Mouse (Mus musculus) cerebral cortex, adult 2 months (tissue): ENCODE results near the gene Sh3d19.

ENCODE experiments used
- WGBS: fragments of 180-500 bp; shearing (Covaris S2); methylation state at CpG from one replicate; pipeline ENCODE4 v1.1.7; 2018; 5-methylcytosine and 5-hydroxymethylcytosine counted together

The Sh3d19 gene

DNA sequence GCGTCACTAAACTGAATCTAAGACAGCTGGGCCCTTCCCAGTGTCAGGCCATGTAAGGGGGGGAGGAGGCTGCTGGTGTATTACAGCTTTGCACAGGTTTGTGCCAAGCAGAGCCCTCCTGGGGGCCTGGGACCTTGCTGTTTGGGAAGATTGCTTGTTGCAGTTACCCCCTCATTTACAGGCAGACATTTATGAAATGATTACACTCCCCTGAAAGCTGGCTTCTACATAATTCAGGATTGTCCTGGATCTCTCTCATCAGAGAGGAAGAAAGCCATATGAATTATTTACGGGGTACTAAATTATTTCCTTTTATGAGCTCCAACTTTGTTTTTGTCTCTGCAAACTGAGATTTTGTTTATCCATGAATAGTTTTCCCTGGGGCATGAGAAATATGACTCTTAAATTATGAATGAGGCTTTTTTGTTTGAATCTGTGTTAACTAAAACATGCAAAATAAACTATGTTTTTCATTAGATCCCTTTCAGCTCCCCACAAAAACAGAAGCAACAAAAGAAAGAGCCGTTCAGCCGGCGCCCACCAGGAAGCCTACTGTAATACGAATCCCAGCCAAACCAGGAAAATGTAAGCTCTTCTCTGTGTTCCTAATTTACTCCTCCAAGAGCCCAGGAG, 122.4 kb downstream of the Sh3d19 start:
- WGBS, result 56% methylated on average over 6 of the region's 6 CpGs

DNA sequence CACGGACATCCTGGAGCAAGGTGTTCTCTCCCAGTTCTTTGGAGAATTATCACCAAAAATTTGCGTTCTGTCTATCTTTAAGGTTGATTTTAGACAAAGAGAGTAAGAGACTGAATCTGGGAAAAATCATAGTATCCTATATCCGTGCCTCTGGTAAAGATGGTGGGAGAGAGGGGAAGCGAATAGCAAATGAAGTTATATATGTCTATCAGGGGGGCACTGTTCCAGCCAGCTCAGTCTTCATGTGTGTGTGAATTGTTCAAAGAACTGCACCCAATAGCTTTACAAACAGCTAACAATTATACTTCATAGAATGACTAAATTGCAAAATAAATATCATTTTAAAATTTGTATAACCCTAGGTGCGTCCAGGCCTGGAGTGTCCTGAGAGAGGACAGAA, 123.0 kb downstream of the Sh3d19 start:
- WGBS, result 82% methylated on average over 5 of the region's 5 CpGs

DNA sequence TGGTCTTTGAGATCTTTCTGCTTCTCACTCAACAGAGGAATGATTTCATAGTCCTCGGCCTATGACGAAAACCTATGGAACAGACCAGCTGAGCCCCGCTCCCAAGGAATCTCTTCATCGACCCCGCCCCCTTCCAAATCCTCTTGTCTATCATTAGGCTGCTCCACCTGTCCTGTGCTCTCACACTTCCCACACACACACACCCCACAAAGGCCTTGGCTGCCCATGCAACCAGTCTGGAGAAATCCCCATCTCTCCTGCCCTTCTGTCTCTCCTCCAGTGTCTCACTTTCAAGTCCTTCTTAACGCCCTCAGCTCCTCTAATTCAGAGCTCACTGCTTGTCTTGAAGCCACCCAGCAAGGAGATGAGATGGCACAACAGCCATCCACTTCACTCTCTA, 131.0 kb downstream of the Sh3d19 start:
- WGBS, result 91% methylated on average over 6 of the region's 6 CpGs

DNA sequence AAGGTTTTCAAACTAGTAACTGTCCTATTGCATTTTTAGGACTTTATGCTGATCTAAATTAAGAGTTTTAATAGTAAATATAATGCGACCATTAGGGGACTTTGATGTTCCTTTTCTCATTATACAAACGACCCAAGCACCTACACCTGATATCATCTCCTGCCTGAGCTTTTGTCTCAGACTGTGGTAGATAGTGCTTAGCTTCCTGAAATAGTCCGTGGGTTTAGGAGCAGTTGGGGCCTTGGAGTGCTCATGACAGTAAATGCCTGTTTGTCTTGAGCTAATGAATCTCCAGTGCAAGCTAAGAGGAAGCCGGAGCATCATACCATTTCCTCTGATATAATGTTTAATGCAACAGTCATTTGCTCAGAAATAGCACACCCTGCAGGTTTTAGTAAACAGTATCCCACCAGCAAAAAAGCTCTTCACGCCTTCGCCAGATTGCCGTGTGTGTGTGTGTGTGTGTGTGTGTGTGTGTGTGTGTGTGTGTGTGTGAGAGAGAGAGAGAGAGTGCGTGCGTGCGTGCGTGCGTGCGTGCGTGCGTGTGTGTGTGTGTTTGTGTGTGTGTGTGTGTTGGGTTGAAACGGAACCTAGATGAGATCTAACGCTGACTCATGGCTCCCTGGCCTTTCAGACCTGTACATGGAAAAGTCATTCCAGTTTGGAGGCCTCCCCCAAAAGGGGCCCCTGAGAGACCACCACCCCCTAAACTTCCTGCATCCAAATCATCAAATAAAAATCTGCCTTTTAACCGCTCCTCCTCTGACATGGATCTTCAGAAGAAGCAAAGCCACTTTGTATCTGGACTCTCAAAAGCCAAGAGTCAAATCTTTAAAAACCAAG, 132.8 kb downstream of the Sh3d19 start:
- WGBS, result 47% methylated on average over 18 of the region's 18 CpGs

DNA sequence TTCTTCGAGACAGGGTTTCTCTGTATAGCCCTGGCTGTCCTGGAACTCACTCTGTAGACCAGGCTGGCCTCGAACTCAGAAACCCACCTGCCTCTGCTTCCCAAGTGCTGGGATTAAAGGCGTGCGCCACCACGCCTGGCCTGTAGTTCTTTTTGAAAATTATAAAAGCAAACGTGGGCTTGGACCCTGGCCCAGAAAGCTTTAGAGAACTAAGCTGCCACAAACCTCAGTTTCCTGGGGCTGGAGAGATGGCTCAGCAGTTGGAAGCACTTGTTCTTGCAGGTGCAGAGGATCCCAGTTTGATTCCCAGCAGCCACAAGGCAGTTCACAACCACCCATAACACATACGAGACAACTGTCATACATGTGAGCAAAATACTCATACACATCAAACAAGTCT, 133.5 kb downstream of the Sh3d19 start:
- WGBS, result 81% methylated on average over 7 of the region's 7 CpGs

DNA sequence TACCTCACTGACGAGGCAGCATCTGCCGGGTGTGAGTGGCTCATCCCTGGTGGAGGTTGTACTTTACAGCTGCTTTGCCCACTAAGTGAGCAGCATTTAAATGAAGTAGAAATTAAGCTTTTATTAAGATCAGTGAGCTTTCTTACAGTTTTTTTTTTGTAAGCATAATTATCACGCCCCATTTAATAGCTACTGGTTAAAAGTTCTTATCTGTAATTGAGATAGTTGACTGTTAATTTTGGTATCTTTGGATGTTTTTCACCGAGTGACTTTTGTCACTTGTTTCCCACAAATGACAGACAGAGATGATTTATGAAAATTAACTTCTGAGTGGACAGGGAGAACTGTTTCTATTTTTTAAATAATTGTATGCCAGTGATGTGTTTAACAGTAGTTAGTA, 134.0 kb downstream of the Sh3d19 start:
- 92% methylated on average over 4 of the region's 4 CpGs for WGBS

DNA sequence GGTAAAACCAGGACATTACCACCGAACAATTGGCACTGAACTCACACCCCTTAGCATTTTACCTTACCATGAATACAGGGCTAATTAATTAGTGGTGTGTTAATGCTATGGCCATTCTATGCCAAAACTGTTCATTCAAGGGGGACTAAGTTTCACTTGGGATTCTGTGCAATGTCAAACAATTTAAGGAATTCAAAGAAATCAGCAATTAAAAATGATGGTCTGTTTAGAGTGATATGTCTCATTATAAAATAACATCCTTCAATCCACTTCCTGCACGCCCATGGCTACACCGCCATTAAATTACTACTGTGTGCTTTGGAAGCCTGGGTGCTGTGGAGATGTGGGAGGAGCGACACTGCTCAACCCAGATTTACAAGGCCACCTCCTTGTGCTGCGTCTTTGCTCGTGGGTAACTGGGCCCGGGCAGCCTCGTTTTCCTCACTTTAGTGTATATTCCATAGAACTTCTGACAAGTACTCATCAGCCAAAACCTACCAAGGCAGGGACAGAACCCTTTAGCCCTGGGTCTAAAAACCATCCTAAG, 135.2 kb downstream of the Sh3d19 start:
- WGBS, result 80% methylated on average over 8 of the region's 8 CpGs

DNA sequence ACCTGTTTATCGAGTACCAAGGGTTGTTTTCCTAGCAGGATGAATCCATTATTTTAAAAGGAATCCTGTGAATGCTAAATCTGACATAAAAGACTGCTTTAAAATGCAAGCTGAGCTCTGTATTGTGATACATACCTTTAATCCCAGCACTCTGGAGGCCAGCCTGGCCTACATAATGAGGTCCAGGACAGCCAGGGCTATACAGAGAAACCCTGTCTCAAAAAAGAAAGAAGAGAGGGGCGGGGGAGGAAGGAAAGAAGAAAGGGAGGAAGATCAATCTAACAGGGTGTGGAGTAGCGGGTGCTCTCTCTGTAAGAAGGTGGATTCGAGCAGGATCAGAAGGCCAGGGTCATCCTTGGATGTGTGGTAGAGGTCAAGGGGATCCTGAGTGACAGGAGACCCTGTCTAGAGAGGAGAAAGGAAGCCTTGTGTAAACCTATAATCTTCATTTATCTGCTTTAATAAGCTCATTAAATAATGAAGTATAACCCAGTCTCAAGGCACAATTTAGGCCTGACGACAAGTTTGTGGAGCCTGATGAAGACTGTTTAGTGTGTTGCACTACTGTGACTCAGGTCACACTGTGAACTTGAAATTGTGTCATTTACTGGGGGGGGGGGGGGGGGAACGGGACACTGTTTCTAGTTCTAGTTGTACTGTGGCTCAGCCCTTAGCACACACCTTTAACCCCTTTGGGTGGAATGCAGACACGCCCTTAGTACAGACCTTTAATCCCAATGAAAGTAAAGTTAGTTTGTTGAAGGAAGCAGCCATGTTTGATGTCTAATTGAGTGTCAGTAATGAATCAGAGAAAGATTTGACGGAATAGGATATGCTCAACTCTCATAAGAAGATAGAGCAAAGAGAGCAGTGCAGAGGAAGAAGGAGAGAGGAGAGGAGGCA, 137.0 kb downstream of the Sh3d19 start:
- WGBS, result 80% methylated on average over 8 of the region's 8 CpGs

DNA sequence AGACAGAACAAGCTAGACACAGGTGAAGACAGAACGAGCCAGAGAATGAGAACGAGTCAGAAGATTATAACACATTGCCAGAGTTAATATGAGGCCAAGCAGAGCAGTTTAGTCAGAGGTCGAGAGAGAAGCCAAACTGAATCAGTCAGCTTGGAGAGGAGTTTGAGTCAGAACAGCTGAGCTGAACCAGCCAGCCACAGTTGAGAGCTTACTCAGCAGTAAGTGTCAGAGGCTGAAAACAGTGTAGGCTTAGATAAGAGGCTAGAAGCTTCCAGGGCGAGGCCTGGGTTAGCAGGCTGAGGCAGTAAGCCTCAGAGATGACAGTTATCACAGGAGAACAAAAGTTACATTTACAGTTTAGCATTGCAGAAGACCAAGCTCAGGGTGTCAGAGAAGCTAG, 137.7 kb downstream of the Sh3d19 start:
- WGBS, result 76% methylated on average over 4 of the region's 4 CpGs

DNA sequence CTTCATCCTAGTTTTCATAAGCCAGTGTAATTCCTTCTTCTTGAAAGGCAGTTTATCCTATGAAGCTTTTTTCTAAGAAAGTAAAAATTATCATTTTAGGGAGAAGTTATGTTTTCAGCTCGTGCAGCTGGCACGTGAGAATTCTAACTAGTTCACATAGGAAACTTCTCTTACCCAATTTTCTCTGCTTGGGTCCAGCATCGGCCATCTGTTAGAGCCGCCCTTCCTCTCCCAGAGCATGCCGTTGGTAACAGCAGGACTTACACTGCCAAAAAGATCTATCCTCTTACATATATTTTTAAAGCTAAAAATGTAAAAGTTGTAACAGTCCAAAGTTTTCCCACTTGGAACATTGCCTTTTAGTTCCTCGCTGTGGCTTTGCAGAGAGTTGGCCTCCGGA, 138.2 kb downstream of the Sh3d19 start:
- WGBS, result 54% methylated on average over 7 of the region's 7 CpGs

DNA sequence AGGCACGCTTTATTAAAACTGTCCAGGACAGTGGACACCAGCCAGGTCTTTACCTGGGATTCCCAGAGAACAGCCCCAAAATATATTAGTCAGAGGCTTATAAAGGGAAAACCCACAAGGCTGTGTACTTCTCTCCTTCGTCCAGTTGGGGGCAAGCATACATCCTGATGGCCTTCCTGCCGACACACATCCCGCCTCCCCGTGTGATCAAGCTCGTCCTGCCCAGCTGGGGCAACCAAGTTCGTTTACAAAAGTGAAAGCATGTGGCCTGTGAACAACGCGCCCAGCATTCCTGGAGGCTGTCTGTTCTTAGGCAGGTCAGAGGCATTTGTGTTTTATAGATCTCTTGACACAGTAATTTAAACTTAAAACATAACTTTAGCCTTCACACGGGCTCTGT, 139.2 kb downstream of the Sh3d19 start:
- 48% methylated on average over 10 of the region's 10 CpGs for WGBS

DNA sequence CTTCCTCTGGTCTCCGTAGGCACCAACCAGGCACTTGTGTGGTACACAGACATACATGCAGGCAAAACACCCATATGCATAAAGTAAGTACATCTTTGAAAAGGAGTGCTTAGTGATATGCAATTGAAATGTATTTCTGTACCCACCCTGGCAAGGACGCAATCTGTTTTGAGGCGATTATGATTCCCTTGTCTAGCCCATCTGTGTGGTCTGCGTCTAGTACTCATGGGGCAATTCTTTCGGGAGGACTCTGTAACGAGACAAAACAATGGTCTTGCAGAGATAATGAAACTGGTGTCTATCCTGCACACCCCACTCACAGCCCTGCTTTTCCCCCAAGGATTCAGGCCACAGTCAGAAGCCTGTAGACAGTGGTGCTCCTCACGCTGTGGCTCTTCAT, 141.9 kb downstream of the Sh3d19 start:
- 57% methylated on average over 7 of the region's 7 CpGs for WGBS

DNA sequence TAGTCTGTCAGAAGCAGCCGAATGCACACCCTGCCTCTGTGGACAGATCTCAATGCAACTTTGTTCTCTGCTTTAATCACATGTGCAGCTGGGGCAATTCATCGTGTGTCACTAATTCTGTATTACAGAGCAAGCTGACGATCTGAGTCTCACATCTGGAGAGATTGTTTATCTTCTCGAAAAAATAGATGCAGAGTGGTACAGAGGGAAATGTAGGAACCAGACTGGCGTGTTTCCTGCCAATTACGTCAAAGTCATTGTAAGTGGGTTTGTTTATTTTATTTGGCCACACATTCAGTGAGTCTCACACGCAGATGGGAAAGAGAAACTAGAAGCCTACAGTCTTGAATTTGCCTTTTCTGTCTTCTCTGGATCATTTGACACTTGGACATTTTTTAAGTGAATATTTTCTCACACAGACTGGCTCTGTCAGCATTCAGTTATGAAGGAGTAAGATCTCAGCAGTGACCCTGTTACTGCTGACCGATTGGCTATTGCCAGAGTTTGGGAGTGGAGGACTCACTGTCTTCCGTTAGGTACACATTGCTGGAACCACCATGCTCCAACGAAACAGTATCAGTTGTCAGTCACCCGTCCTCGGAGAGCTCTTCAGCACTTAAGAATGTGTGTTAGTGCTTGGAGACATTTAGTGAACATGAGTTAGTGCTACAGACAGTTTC, 143.9 kb downstream of the Sh3d19 start:
- 45% methylated on average over 12 of the region's 12 CpGs for WGBS

DNA sequence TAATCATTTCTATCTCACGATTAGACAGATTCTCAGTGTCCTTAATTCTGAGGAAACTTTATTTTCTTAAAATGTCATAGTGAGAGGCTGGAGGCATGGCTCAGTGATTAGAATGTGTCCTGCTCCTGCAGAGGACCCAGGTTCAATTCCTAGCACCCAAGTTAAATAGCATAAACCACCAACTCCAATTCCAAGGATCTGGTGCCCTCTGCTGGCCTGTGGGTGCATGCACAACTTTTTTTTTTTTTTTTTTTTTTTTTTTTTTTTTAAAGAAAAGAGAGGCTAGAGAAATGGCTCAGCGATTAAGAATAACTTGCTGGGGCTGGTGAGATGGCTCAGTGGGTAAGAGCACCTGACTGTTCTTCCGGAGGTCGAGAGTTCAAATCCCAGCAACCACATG, 146.0 kb downstream of the Sh3d19 start:
- WGBS, result 91% methylated on average over 4 of the region's 4 CpGs

DNA sequence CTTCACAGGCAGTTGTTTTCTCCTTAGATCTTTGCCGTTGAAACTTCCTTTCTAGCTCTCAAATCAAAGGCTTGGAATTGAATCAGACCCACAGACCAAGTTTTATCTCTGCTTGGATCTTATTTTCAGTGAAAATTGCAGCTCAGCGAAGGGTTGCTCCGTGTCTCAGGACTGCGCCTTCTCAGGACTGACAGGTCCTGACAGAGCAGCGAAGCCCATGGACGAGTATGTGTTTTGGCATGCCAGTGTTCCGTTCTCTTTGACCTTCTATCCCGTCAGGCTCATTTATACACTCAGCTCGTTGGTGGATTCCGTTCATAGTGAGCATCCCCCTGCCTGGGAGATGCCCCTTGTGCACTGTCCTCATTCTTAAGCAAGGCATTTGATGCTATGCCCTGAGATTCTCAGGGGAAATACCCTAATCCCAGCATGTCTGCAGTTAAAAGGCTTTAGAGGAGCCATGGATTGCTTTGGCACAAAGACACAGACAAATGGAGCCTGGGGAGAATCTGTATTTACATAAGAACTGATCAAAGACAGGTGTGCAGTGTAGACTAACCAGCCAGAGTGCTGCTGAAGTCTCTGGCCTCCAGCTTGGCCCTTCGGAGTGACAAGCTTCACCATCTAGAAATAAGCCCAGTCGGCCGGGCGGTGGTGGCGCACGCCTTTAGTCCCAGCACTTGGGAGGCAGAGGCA, 148.5 kb downstream of the Sh3d19 start:
- WGBS, result 84% methylated on average over 16 of the region's 16 CpGs

DNA sequence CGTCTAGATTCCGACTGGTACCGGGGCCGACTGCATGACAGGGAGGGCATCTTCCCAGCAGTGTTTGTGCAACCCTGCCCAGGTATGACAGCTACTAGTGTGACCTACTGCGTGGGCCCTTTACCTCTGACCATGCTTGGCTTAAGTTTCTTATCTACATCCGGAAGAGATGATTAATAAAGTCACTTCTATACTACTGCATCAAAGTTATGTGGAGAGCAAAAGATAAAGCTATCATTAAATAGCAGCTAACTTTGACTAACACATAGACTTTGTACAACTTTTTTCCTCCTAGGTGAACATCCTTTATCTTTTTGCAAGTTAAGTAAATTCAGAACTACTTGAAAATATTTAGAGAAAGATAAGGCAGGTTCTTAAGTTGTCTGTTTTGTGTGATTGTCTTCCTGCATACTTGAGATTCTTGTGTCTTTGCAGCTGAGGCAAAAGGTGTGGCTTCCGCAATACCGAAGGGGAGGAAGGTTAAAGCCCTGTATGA, 152.4 kb downstream of the Sh3d19 start:
- 93% methylated on average over 8 of the region's 8 CpGs for WGBS

DNA sequence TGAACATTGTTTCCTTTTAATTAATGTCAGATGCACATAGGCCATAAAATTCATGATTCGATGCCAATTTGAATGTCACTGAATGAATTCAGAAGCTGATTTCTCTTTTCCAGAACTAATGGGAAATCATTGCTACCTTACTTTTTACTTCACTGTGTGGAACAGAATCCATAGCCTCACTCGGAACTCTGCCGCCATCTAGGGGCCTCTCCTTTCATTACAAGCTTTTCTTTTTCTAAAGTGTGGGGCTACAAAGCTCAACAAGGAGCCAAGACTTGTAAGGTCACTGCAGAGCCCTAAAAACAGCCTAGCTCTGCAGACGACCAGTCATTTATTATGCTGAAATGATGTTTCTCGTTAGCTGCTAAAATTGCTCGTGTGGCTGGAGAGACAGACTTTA, 158.8 kb downstream of the Sh3d19 start:
- 7% methylated on average over 6 of the region's 6 CpGs for WGBS

DNA sequence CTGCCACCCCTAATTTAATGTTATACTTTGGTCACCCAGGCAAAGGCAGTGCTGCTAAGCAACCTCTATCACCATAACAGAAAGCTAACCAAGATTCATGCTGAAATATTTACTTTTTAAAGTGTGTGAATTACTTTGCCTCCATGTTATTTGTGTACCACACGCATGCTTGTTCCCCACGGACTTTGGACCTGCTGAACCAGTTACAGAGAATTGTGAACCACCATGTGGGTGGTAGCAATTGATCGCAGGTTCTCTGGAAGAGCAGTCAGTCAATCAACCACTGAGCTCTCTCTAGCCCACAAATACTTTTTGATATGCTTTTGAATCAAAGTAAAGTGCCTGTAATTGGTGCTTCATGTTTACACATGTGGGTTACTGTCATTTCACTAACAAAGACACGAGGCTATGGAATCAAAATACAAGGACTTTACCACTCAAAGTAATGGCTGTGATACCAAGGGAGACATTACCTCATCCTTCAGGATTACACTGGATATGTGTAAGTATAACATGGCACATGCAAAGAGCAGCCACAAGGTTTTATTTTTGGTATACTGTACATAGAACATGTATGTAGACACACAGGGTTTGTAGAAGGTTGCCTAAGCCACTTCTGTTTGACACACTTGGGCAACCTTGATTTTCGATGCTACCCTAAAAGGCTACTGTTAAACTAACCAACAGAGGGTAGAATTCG, 164.2 kb downstream of the Sh3d19 start:
- 85% methylated on average over 6 of the region's 6 CpGs for WGBS

DNA sequence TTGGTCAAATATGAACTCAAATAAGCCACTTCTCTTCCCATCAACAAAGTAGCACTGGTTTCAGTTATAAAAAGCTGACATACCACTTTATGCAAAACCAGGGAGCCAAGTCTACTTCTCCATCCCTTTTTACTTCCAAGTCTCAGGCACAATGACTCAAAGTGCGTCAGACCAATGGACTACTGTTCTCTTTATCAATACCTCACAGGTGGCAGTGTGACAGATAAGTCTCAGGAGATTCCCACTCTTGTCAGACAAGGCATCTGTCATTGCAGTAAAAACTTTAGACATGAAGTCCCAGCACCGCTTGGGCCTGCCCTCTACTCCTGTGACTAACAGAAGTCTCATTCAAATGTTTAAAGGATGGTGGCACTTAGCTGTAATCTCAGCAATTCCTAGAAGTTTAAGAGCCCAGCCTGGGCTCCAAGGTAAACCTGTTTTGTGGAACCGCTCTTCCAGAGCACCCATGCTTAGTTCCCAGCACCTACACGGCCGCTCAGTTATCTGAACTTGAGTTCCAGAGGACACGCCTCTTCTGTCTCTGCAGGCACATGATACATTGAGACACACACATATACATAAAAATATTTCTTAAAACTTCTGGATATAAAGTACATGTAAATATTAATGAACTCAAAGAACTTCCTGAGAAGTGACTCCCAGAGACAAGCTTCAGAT, 165.1 kb downstream of the Sh3d19 start:
- 88% methylated on average over 6 of the region's 6 CpGs for WGBS
